13 mouse cellular contexts compared by ENCODE assay signal in the genomic region with DNA sequence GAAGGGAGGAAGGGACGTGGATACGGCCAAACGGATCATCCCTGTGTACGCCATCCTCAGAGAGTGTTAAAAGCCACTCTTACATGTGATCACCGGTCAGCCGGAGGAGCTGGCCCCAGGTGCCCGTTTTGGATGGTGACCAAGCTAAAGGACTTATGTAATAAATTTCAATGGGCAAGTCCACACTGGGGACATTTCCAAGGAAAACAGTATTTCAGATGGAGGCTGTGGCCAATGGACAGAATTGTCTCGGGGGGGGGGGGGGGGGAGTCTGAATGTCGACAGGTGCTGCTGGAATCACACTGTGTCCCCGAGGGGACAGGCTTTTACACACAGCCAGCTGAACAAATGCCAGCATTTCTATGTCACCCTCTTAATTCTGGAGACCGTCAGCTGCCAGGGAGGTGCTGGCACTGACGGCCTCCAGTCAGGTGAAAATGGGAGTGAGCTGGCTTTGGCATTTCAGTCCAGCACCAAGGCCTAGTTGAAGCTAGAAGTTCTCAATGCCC.
A peak's percentile ranks its signal among the peaks of the same experiment; 100 is the strongest.
DNase-seq lines count a peak whose midpoint lies in the region; ATAC-seq and TF ChIP-seq lines count a peak whose summit lies in the region.
"Had no signal": no experiment of that assay in that cellular context is flagged by ENCODE, and none has a peak within 500 bp of the region (broad histone marks: within the 10 kb centered on the region; RNA-seq: fewer than 3 reads in every experiment).

No protein-coding gene starts in this region.

- peak; percentile 22 for TF ChIP-seq POLR2A in myocyte (IDR thresholded peaks at IDR 0.05; ENCODE audit: insufficient read length, low read depth)

- intact Hi-C loops in left cerebral cortex, postnatal 4 days (cut with DNase I) = no loop called here

- DNase-seq in cerebellum, postnatal 4 days (ENCODE audit: low spot score in 2 of 2) = no peak
- DNase-seq in left cerebral cortex, postnatal 4 days = peak; percentile 34
- no peak for DNase-seq in left cerebral cortex, adult 18-20 months (ENCODE audit: low spot score in 2 of 2)
- peak; percentile 36 for DNase-seq in heart, postnatal 4 days
- DNase-seq in thymus, postnatal 4 days = no peak
- DNase-seq in urinary bladder, postnatal 10 days (ENCODE audit: low spot score) = no peak

- H3ac ChIP-seq in myocyte (ENCODE audit: control insufficient read depth, insufficient read length) = no peak overlapping the region

- no peak overlapping the region for H3K4me3 ChIP-seq in myocyte
- H3K4me3 ChIP-seq: heart, embryonic 15.5 days; limb, embryonic 12.5 days; midbrain, embryonic 15.5 days; stomach, embryonic 15.5 days had no signal

- H3K79me2 ChIP-seq in myocyte (ENCODE audit: control insufficient read depth, insufficient read depth) = peaks cover 28% of the 10 kb centered on the region

- H3K4me2 ChIP-seq in myocyte (ENCODE audit: low read depth) = peak overlapping the region; percentile 74
- H3K4me2 ChIP-seq: heart, embryonic 15.5 days; limb, embryonic 12.5 days; midbrain, embryonic 15.5 days; stomach, embryonic 15.5 days had no signal

- peak; percentile 80 for ATAC-seq in cerebellum, adult (ENCODE audit: insufficient number of reproducible peaks, low FRiP score, low TSS enrichment)
- ATAC-seq: midbrain, embryonic 15.5 days; Patski had no signal

- peaks cover 43% of the 10 kb centered on the region for H3K36me3 ChIP-seq in myocyte (ENCODE audit: control insufficient read depth, insufficient read depth)
- H3K36me3 ChIP-seq: heart, embryonic 15.5 days; limb, embryonic 12.5 days; midbrain, embryonic 15.5 days; stomach, embryonic 15.5 days had no signal

- H3K27me3 ChIP-seq in myocyte (ENCODE audit: control insufficient read depth, insufficient read depth, insufficient read length) = no peaks in the 10 kb centered on the region
- H3K27me3 ChIP-seq: Patski; stomach, embryonic 15.5 days had no signal

TF ChIP-seq in myocyte, 11 proteins besides CTCF, POLR2A, EP300 and RAD21:
- peak in 2 of 3 experiments; percentile 52 to 81 for TF ChIP-seq MYOG (IDR thresholded peaks at IDR 0.05; ENCODE audit: control insufficient read depth in 1 of 3, insufficient read depth in 1 of 3, insufficient read length in 2 of 3, low read depth in 2 of 3)
- no peak for TF ChIP-seq E2F4 (IDR thresholded peaks at IDR 0.05; ENCODE audit: insufficient read depth)
- peak; percentile 15 for TF ChIP-seq POLR2AphosphoS2 (IDR thresholded peaks at IDR 0.05; ENCODE audit: insufficient read length, low read depth)
- no peak for TF ChIP-seq REST (IDR thresholded peaks at IDR 0.05; ENCODE audit: insufficient read depth, insufficient read length)
- no peak for TF ChIP-seq USF1 (IDR thresholded peaks at IDR 0.05; ENCODE audit: low read depth)
- peak; percentile 9 for TF ChIP-seq TCF12 (IDR thresholded peaks at IDR 0.05; ENCODE audit: insufficient read depth, poor library complexity, severe bottlenecking)
- no peak for TF ChIP-seq TCF3 (IDR thresholded peaks at IDR 0.05; ENCODE audit: insufficient read length, low read depth)
- TF ChIP-seq CEBPB (IDR thresholded peaks at IDR 0.05; ENCODE audit: insufficient read depth, poor library complexity, severe bottlenecking) = no peak
- no peak for TF ChIP-seq MAX (IDR thresholded peaks at IDR 0.05; ENCODE audit: low read depth)
- TF ChIP-seq SRF (IDR thresholded peaks at IDR 0.05; ENCODE audit: control insufficient read depth, insufficient read length, low read depth) = no peak
- peak in 2 of 3 experiments; percentile 46 to 77 for TF ChIP-seq MYOD1 (IDR thresholded peaks at IDR 0.05; ENCODE audit: control insufficient read depth in 1 of 3, insufficient read length in 2 of 3, low read depth in 2 of 3)

Comparison
In these comparisons a context has a peak if more than half of its experiments do, and no peak if none do; other contexts are left out.
1. DNase-seq: peak in left cerebral cortex, postnatal 4 days (single experiment) and heart, postnatal 4 days (single experiment); none in cerebellum, postnatal 4 days (0 of 2), left cerebral cortex, adult 18-20 months (0 of 2), thymus, postnatal 4 days (single experiment) and urinary bladder, postnatal 10 days (single experiment).